Mouse (Mus musculus) kidney, postnatal 14 days (tissue): ENCODE measurements at regions not wholly inside any gene's neighbourhood (a gene's known extent, or its start where the extent isn't known, plus 50 kb on each side); places are given as distances from the start of the nearest gene placed in this dataset.
"Not testable (repeated sequence)": the region's sequence is repeated elsewhere in the genome, so short reads cannot be mapped to it uniquely, and the experiment has no call there.

Experiments
- DNase-seq: peaks from one replicate; pipeline ENCODE4 v3.0.0; 2022; ENCODE audit warnings: mixed read lengths

- DNase-seq = not testable (repeated sequence)
Observed at GRCm38 (mm10) chr12:115592985-115593384, 454.5 kb upstream of the Zfp386 start.

- no peak for DNase-seq
Observed at GRCm38 (mm10) chr12:115603763-115604162, 443.8 kb upstream of the Zfp386 start.

GRCm38 (mm10) chr12:115604951-115605350 lies 442.6 kb upstream of the Zfp386 start:
- DNase-seq = no peak

GRCm38 (mm10) chr12:115622564-115623233 lies 424.8 kb upstream of the Zfp386 start:
- DNase-seq = not testable (repeated sequence)

GRCm38 (mm10) chr12:115624221-115624620 lies 423.3 kb upstream of the Zfp386 start:
- DNase-seq = no peak

GRCm38 (mm10) chr12:115647599-115647998 lies 399.9 kb upstream of the Zfp386 start:
- no peak for DNase-seq

- not testable (repeated sequence) for DNase-seq
Observed at GRCm38 (mm10) chr12:115648161-115648560, 399.4 kb upstream of the Zfp386 start.

- no peak for DNase-seq
Observed at GRCm38 (mm10) chr12:115655781-115656180, 391.7 kb upstream of the Zfp386 start.

- DNase-seq = not testable (repeated sequence)
Observed at GRCm38 (mm10) chr12:115664081-115664480, 383.4 kb upstream of the Zfp386 start.

- DNase-seq = not testable (repeated sequence)
Observed at GRCm38 (mm10) chr12:115671683-115672082, 375.8 kb upstream of the Zfp386 start.

GRCm38 (mm10) chr12:115691801-115692200 lies 355.7 kb upstream of the Zfp386 start:
- no peak for DNase-seq

GRCm38 (mm10) chr12:115709813-115710212 lies 337.7 kb upstream of the Zfp386 start:
- not testable (repeated sequence) for DNase-seq

GRCm38 (mm10) chr12:115742039-115742438 lies 305.5 kb upstream of the Zfp386 start:
- DNase-seq = not testable (repeated sequence)

GRCm38 (mm10) chr12:115749586-115749985 lies 297.9 kb upstream of the Zfp386 start:
- not testable (repeated sequence) for DNase-seq

- DNase-seq = not testable (repeated sequence)
Observed at GRCm38 (mm10) chr12:115753135-115753534, 294.4 kb upstream of the Zfp386 start.

- not testable (repeated sequence) for DNase-seq
Observed at GRCm38 (mm10) chr12:115757526-115757925, 290.0 kb upstream of the Zfp386 start.

GRCm38 (mm10) chr12:115759041-115759440 lies 288.5 kb upstream of the Zfp386 start:
- not testable (repeated sequence) for DNase-seq

GRCm38 (mm10) chr12:115761766-115762165 lies 285.8 kb upstream of the Zfp386 start:
- not testable (repeated sequence) for DNase-seq

- DNase-seq = not testable (repeated sequence)
Observed at GRCm38 (mm10) chr12:115764939-115765479, 282.5 kb upstream of the Zfp386 start.

- not testable (repeated sequence) for DNase-seq
Observed at GRCm38 (mm10) chr12:115771176-115771575, 276.3 kb upstream of the Zfp386 start.

GRCm38 (mm10) chr12:115790369-115790768 lies 257.2 kb upstream of the Zfp386 start:
- not testable (repeated sequence) for DNase-seq

- not testable (repeated sequence) for DNase-seq
Observed at GRCm38 (mm10) chr12:115802499-115802898, 245.0 kb upstream of the Zfp386 start.

- DNase-seq = not testable (repeated sequence)
Observed at GRCm38 (mm10) chr12:115803675-115804074, 243.8 kb upstream of the Zfp386 start.

GRCm38 (mm10) chr12:115807978-115808377 lies 239.5 kb upstream of the Zfp386 start:
- no peak for DNase-seq
